Mouse (Mus musculus): ENCODE measurements at regions not wholly inside any gene's neighbourhood (a gene's known extent, or its start where the extent isn't known, plus 50 kb on each side); places are given as distances from the start of the nearest gene placed in this dataset.
A peak's percentile ranks its signal among the peaks of the same experiment; 100 is the strongest.

DNA sequence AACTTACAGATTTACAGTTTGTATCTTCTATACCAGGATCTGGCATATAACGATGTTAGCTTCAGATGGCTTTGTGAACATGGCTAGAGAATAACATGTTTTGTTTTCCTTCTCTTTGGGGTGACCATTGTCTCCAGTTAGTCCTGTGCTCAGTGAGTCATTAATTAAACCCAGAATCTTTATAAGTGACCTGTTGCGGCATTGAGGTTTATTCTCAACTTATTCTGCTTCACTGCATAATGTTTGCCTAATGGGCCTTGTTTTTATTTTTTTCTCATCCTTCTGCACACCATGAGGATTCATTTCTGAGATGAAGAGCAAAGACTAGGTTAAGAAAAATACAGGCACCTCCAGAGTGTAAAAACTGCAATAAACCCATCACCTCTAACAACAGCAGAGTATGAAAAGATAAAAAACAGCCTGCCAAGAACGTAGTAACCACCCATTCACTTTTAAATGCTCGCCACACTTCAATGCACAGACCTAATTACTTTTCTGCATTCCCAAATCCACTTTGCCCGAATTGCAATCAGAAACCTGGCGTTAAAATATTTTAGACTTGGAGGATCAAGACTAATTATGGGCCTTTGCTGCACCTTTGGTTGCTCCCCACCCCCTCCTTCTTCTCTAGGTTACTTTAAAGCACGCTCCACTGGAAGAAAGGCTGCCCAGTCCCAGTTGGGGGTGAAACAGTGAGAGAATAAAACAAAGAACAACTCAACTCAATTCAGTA is 381.5 kb upstream of the Nr2f1 start:
- 31% methylated on average over 7 of the region's 7 CpGs for WGBS
- DNase-seq (ENCODE audit: low spot score) (no peak), ATAC-seq (ENCODE audit: low FRiP score, low read depth) (no peak)

DNA sequence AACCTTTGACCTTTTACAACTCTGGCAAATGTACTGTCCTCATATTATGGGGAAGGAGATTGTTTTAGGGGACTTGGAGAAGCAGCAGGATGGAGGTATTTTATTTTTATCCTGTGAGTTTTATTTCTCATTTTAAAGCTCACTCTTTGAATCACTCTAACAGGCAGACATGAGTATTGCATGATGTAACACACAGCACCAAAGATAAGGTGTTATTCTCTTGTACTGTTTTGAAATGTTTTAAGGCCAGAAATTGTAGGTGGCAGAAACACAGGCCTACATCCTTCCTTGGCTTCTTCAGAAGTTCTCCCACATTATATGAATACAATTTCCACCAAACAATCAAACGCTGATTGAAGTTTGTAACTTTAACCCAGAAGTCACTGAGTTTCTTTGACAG is 377.9 kb upstream of the Nr2f1 start:
- WGBS, result 91% methylated on average over 1 of the region's 1 CpGs
- H3K27me3 ChIP-seq (ENCODE audit: control insufficient read depth, insufficient read depth, low read length), result no peaks in the 10 kb centered on the region
- H3K9ac ChIP-seq (ENCODE audit: low read depth, low read length, severe bottlenecking), result no peak overlapping the region
- no peak overlapping the region for H3K4me2 ChIP-seq (replicated peaks; ENCODE audit: low read depth, low read length, severe bottlenecking)
- TF ChIP-seq POLR2A (IDR thresholded peaks at IDR 0.05; ENCODE audit: borderline replicate concordance, extremely low read depth, insufficient read depth, insufficient read length), result no peak
- DNase-seq (ENCODE audit: low spot score), result no peak
- H3K9me3 ChIP-seq (ENCODE audit: control insufficient read depth, low read length), result no peaks in the 10 kb centered on the region
- no peak for ATAC-seq (ENCODE audit: low FRiP score, low read depth)
- peaks cover 4% of the 10 kb centered on the region; the same call in 1 of the 2 replicates for H3K4me1 ChIP-seq (ENCODE audit: control insufficient read depth, insufficient read depth, low read length)
- H3K36me3 ChIP-seq (ENCODE audit: control insufficient read depth, insufficient read depth, low read length), result no peaks in the 10 kb centered on the region
- no peak overlapping the region for H3K4me3 ChIP-seq (replicated peaks; ENCODE audit: low read length)
- no peak overlapping the region for H3K27ac ChIP-seq (replicated peaks; ENCODE audit: low read depth, low read length)

More for the DNA sequence above, 381.5 kb upstream of the Nr2f1 start:
- no peaks in the 10 kb centered on the region for H3K27me3 ChIP-seq (ENCODE audit: control insufficient read depth, insufficient read depth, low read length)
- no peaks in the 10 kb centered on the region for H3K9me3 ChIP-seq (ENCODE audit: control insufficient read depth, low read length)
- no peak overlapping the region for H3K4me3 ChIP-seq (replicated peaks; ENCODE audit: low read length)
- H3K27ac ChIP-seq (replicated peaks; ENCODE audit: low read depth, low read length), result no peak overlapping the region
- H3K4me1 ChIP-seq (ENCODE audit: control insufficient read depth, insufficient read depth, low read length), result peaks cover 4% of the 10 kb centered on the region; the same call in 1 of the 2 replicates
- H3K4me2 ChIP-seq (replicated peaks; ENCODE audit: low read depth, low read length, severe bottlenecking), result no peak overlapping the region
- no peaks in the 10 kb centered on the region for H3K36me3 ChIP-seq (ENCODE audit: control insufficient read depth, insufficient read depth, low read length)
- no peak overlapping the region for H3K9ac ChIP-seq (ENCODE audit: low read depth, low read length, severe bottlenecking)
- no peak for TF ChIP-seq POLR2A (IDR thresholded peaks at IDR 0.05; ENCODE audit: borderline replicate concordance, extremely low read depth, insufficient read depth, insufficient read length)

- 59% methylated on average over 9 of the region's 9 CpGs for WGBS
- H3K4me3 ChIP-seq (replicated peaks; ENCODE audit: low read length), result no peak overlapping the region
- no peaks in the 10 kb centered on the region for H3K36me3 ChIP-seq (ENCODE audit: control insufficient read depth, insufficient read depth, low read length)
- no peak for TF ChIP-seq POLR2A (IDR thresholded peaks at IDR 0.05; ENCODE audit: borderline replicate concordance, extremely low read depth, insufficient read depth, insufficient read length)
- no peak overlapping the region for H3K9ac ChIP-seq (ENCODE audit: low read depth, low read length, severe bottlenecking)
- H3K27me3 ChIP-seq (ENCODE audit: control insufficient read depth, insufficient read depth, low read length), result no peaks in the 10 kb centered on the region
- no peak overlapping the region for H3K27ac ChIP-seq (replicated peaks; ENCODE audit: low read depth, low read length)
- peaks cover 4% of the 10 kb centered on the region; the same call in 1 of the 2 replicates for H3K4me1 ChIP-seq (ENCODE audit: control insufficient read depth, insufficient read depth, low read length)
- no peak for DNase-seq (ENCODE audit: low spot score)
- ATAC-seq (ENCODE audit: low FRiP score, low read depth), result no peak
- no peaks in the 10 kb centered on the region for H3K9me3 ChIP-seq (ENCODE audit: control insufficient read depth, low read length)
- no peak overlapping the region for H3K4me2 ChIP-seq (replicated peaks; ENCODE audit: low read depth, low read length, severe bottlenecking)
These were observed 377.0 kb upstream of the Nr2f1 start for GRCm38 (mm10) chr13:78576300-78577296.

DNA sequence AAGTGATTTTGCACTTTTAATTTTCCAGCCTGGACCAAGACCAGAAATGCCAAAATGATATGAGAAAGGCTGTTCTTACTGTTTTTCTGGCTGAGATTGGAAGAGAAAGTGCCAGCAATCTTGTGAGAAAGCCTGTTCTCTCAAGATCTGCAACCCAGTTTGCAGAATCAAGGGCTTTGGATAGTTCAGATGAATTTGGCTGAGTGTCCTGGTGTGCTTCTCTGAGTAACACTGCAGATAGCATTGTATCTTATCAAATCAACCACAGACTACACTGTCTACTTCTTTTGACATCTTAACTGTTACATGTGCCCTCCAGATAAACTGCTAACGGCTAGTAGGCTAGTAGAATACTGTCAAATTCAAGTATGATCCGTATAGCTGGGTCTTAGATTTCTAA is 371.5 kb upstream of the Nr2f1 start:
- 76% methylated on average over 2 of the region's 2 CpGs for WGBS
- no peak for DNase-seq (ENCODE audit: low spot score)
- Histone ChIP-seq H3K27ac (replicated peaks; ENCODE audit: low read depth, low read length) (no peak overlapping the region), H3K9ac (ENCODE audit: low read depth, low read length, severe bottlenecking) (no peak overlapping the region), H3K4me2 (replicated peaks; ENCODE audit: low read depth, low read length, severe bottlenecking) (no peak overlapping the region), H3K9me3 (ENCODE audit: control insufficient read depth, low read length) (no peaks in the 10 kb centered on the region), H3K4me3 (replicated peaks; ENCODE audit: low read length) (no peak overlapping the region), H3K36me3 (ENCODE audit: control insufficient read depth, insufficient read depth, low read length) (no peaks in the 10 kb centered on the region), H3K4me1 (ENCODE audit: control insufficient read depth, insufficient read depth, low read length) (no peaks in the 10 kb centered on the region), H3K27me3 (ENCODE audit: control insufficient read depth, insufficient read depth, low read length) (no peaks in the 10 kb centered on the region)
- ATAC-seq (ENCODE audit: low FRiP score, low read depth), result no peak
- no peak for TF ChIP-seq POLR2A (IDR thresholded peaks at IDR 0.05; ENCODE audit: borderline replicate concordance, extremely low read depth, insufficient read depth, insufficient read length)

DNA sequence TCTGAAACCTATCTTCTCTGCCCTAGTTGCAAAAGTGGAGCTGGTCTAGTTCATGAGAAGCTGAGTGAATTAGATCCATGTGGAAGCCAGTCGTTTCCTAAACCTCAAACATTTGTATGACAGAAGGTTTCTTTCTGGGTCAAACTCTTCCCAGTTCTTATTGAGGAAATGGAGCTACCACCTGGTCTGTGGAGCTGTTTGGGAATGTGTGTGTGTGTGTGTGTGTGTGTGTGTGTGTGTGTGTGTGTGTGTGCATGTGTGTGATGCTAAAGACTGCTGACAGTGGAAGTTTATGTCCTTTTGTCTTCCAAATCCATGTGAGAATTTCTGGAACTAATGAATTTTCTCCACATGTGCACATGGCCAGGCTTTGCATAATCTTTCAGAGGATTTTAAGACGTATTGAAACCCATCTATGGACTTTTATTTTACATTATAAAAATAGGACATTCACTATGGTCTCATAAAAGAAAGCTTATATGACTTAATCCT is 324.9 kb upstream of the Nr2f1 start:
- H3K9me3 ChIP-seq (ENCODE audit: control insufficient read depth, low read length), result no peaks in the 10 kb centered on the region
- no peaks in the 10 kb centered on the region for H3K36me3 ChIP-seq (ENCODE audit: control insufficient read depth, insufficient read depth, low read length)
- TF ChIP-seq POLR2A (IDR thresholded peaks at IDR 0.05; ENCODE audit: borderline replicate concordance, extremely low read depth, insufficient read depth, insufficient read length), result no peak
- 24% methylated on average over 2 of the region's 2 CpGs for WGBS
- no peak overlapping the region for H3K4me2 ChIP-seq (replicated peaks; ENCODE audit: low read depth, low read length, severe bottlenecking)
- no peak overlapping the region for H3K4me3 ChIP-seq (replicated peaks; ENCODE audit: low read length)
- DNase-seq (ENCODE audit: low spot score) (peak; percentile 32), ATAC-seq (ENCODE audit: low FRiP score, low read depth) (peak; percentile 30; the same call in 1 of the 2 replicates)
- no peak overlapping the region for H3K27ac ChIP-seq (replicated peaks; ENCODE audit: low read depth, low read length)
- no peaks in the 10 kb centered on the region for H3K27me3 ChIP-seq (ENCODE audit: control insufficient read depth, insufficient read depth, low read length)
- no peak overlapping the region for H3K9ac ChIP-seq (ENCODE audit: low read depth, low read length, severe bottlenecking)
- H3K4me1 ChIP-seq (ENCODE audit: control insufficient read depth, insufficient read depth, low read length), result no peaks in the 10 kb centered on the region

Data from limb, embryonic 14.5 days (tissue).